Mouse (Mus musculus): ENCODE results near the gene S1pr5. TPM values are rescaled to one million over a fixed set of nuclear protein-coding genes. Genes with fewer than 3 reads are reported as not detected.

The S1pr5 gene
- polyA plus RNA-seq, 1 experiment from 2014 or later: 2.8 TPM

GRCm38 (mm10) chr9:21286753-21287152 lies 38.5 kb upstream of the S1pr5 start:
- peak overlapping the region; percentile 68 for H3K4me3 ChIP-seq (replicated peaks; ENCODE audit: low read length)
- no peak overlapping the region for H3K27ac ChIP-seq (ENCODE audit: low read length)
- H3K36me3 ChIP-seq (ENCODE audit: control insufficient read depth, insufficient read depth): peaks cover 5% of the 10 kb centered on the region
- H3K9me3 ChIP-seq (ENCODE audit: control insufficient read depth, low read length): no peaks in the 10 kb centered on the region
- H3K4me2 ChIP-seq (ENCODE audit: low read length): peak overlapping the region; percentile 75
- peaks cover 30% of the 10 kb centered on the region for H3K4me1 ChIP-seq (replicated peaks; ENCODE audit: control insufficient read depth, insufficient read depth, low read length)
- no peaks in the 10 kb centered on the region for H3K27me3 ChIP-seq (replicated peaks; ENCODE audit: control insufficient read depth, insufficient read depth, low read length)
- WGBS: 63% methylated on average over 3 of the region's 3 CpGs
- ATAC-seq: no peak
- peak overlapping the region; percentile 68; the same call in 1 of the 2 replicates for H3K9ac ChIP-seq (replicated peaks; ENCODE audit: low read depth, low read length)

GRCm38 (mm10) chr9:21283994-21284393 lies 35.8 kb upstream of the S1pr5 start:
- 86% methylated on average over 3 of the region's 3 CpGs for WGBS

GRCm38 (mm10) chr9:21283591-21283990 lies 35.3 kb upstream of the S1pr5 start:
- Histone ChIP-seq H3K9ac (replicated peaks; ENCODE audit: low read depth, low read length) (no peak overlapping the region), H3K27me3 (replicated peaks; ENCODE audit: control insufficient read depth, insufficient read depth, low read length) (no peaks in the 10 kb centered on the region), H3K4me2 (ENCODE audit: low read length) (no peak overlapping the region), H3K27ac (ENCODE audit: low read length) (no peak overlapping the region), H3K4me1 (replicated peaks; ENCODE audit: control insufficient read depth, insufficient read depth, low read length) (peaks cover 16% of the 10 kb centered on the region), H3K9me3 (ENCODE audit: control insufficient read depth, low read length) (no peaks in the 10 kb centered on the region), H3K4me3 (replicated peaks; ENCODE audit: low read length) (no peak overlapping the region), H3K36me3 (ENCODE audit: control insufficient read depth, insufficient read depth) (peaks cover 15% of the 10 kb centered on the region)
- WGBS: 89% methylated on average over 5 of the region's 5 CpGs
- ATAC-seq: no peak

More at GRCm38 (mm10) chr9:21283994-21284393, 35.8 kb upstream of the S1pr5 start:
- Histone ChIP-seq H3K36me3 (ENCODE audit: control insufficient read depth, insufficient read depth) (peaks cover 14% of the 10 kb centered on the region), H3K27ac (ENCODE audit: low read length) (no peak overlapping the region), H3K4me1 (replicated peaks; ENCODE audit: control insufficient read depth, insufficient read depth, low read length) (peaks cover 20% of the 10 kb centered on the region), H3K4me2 (ENCODE audit: low read length) (no peak overlapping the region), H3K9me3 (ENCODE audit: control insufficient read depth, low read length) (no peaks in the 10 kb centered on the region), H3K9ac (replicated peaks; ENCODE audit: low read depth, low read length) (no peak overlapping the region), H3K4me3 (replicated peaks; ENCODE audit: low read length) (no peak overlapping the region), H3K27me3 (replicated peaks; ENCODE audit: control insufficient read depth, insufficient read depth, low read length) (no peaks in the 10 kb centered on the region)
- ATAC-seq: no peak

GRCm38 (mm10) chr9:21277776-21278175 lies 29.5 kb upstream of the S1pr5 start:
- ATAC-seq: no peak
- H3K27me3 ChIP-seq (replicated peaks; ENCODE audit: control insufficient read depth, insufficient read depth, low read length): no peaks in the 10 kb centered on the region
- no peaks in the 10 kb centered on the region for H3K4me1 ChIP-seq (replicated peaks; ENCODE audit: control insufficient read depth, insufficient read depth, low read length)
- no peak overlapping the region for H3K9ac ChIP-seq (replicated peaks; ENCODE audit: low read depth, low read length)
- WGBS: 91% methylated on average over 5 of the region's 5 CpGs
- H3K4me2 ChIP-seq (ENCODE audit: low read length): no peak overlapping the region
- H3K4me3 ChIP-seq (replicated peaks; ENCODE audit: low read length): no peak overlapping the region
- no peaks in the 10 kb centered on the region for H3K9me3 ChIP-seq (ENCODE audit: control insufficient read depth, low read length)
- H3K36me3 ChIP-seq (ENCODE audit: control insufficient read depth, insufficient read depth): peaks cover 50% of the 10 kb centered on the region
- no peak overlapping the region for H3K27ac ChIP-seq (ENCODE audit: low read length)

- Histone ChIP-seq H3K9me3 (ENCODE audit: control insufficient read depth, low read length) (no peaks in the 10 kb centered on the region), H3K4me2 (ENCODE audit: low read length) (no peak overlapping the region), H3K4me1 (replicated peaks; ENCODE audit: control insufficient read depth, insufficient read depth, low read length) (no peaks in the 10 kb centered on the region), H3K27me3 (replicated peaks; ENCODE audit: control insufficient read depth, insufficient read depth, low read length) (no peaks in the 10 kb centered on the region), H3K9ac (replicated peaks; ENCODE audit: low read depth, low read length) (no peak overlapping the region), H3K36me3 (ENCODE audit: control insufficient read depth, insufficient read depth) (peaks cover 53% of the 10 kb centered on the region), H3K4me3 (replicated peaks; ENCODE audit: low read length) (no peak overlapping the region), H3K27ac (ENCODE audit: low read length) (no peak overlapping the region)
- no peak for ATAC-seq
- 89% methylated on average over 8 of the region's 8 CpGs for WGBS
Measured at GRCm38 (mm10) chr9:21276307-21276706, 28.1 kb upstream of the S1pr5 start.

- WGBS: 95% methylated on average over 12 of the region's 12 CpGs
- no peaks in the 10 kb centered on the region for H3K4me1 ChIP-seq (replicated peaks; ENCODE audit: control insufficient read depth, insufficient read depth, low read length)
- H3K4me3 ChIP-seq (replicated peaks; ENCODE audit: low read length): no peak overlapping the region
- ATAC-seq: no peak; the same call in 1 of the 2 replicates
- no peak overlapping the region for H3K4me2 ChIP-seq (ENCODE audit: low read length)
- no peak overlapping the region for H3K27ac ChIP-seq (ENCODE audit: low read length)
- no peak overlapping the region for H3K9ac ChIP-seq (replicated peaks; ENCODE audit: low read depth, low read length)
- peaks cover 48% of the 10 kb centered on the region for H3K36me3 ChIP-seq (ENCODE audit: control insufficient read depth, insufficient read depth)
- H3K27me3 ChIP-seq (replicated peaks; ENCODE audit: control insufficient read depth, insufficient read depth, low read length): no peaks in the 10 kb centered on the region
- no peaks in the 10 kb centered on the region for H3K9me3 ChIP-seq (ENCODE audit: control insufficient read depth, low read length)
Measured at GRCm38 (mm10) chr9:21275727-21276126, 27.5 kb upstream of the S1pr5 start.

GRCm38 (mm10) chr9:21275013-21275710 lies 26.9 kb upstream of the S1pr5 start:
- no peak for ATAC-seq
- Histone ChIP-seq H3K4me2 (ENCODE audit: low read length) (no peak overlapping the region), H3K36me3 (ENCODE audit: control insufficient read depth, insufficient read depth) (peaks cover 47% of the 10 kb centered on the region), H3K27me3 (replicated peaks; ENCODE audit: control insufficient read depth, insufficient read depth, low read length) (no peaks in the 10 kb centered on the region), H3K4me1 (replicated peaks; ENCODE audit: control insufficient read depth, insufficient read depth, low read length) (no peaks in the 10 kb centered on the region), H3K4me3 (replicated peaks; ENCODE audit: low read length) (no peak overlapping the region), H3K9ac (replicated peaks; ENCODE audit: low read depth, low read length) (no peak overlapping the region), H3K27ac (ENCODE audit: low read length) (no peak overlapping the region), H3K9me3 (ENCODE audit: control insufficient read depth, low read length) (no peaks in the 10 kb centered on the region)
- 84% methylated on average over 7 of the region's 7 CpGs for WGBS

GRCm38 (mm10) chr9:21274336-21274735 lies 26.1 kb upstream of the S1pr5 start:
- WGBS: 92% methylated on average over 3 of the region's 3 CpGs

GRCm38 (mm10) chr9:21273520-21274228 lies 25.4 kb upstream of the S1pr5 start:
- no peak for ATAC-seq
- H3K27ac ChIP-seq (ENCODE audit: low read length): no peak overlapping the region
- H3K27me3 ChIP-seq (replicated peaks; ENCODE audit: control insufficient read depth, insufficient read depth, low read length): no peaks in the 10 kb centered on the region
- peaks cover 48% of the 10 kb centered on the region for H3K36me3 ChIP-seq (ENCODE audit: control insufficient read depth, insufficient read depth)
- no peaks in the 10 kb centered on the region for H3K4me1 ChIP-seq (replicated peaks; ENCODE audit: control insufficient read depth, insufficient read depth, low read length)
- WGBS: 88% methylated on average over 7 of the region's 7 CpGs
- H3K9me3 ChIP-seq (ENCODE audit: control insufficient read depth, low read length): no peaks in the 10 kb centered on the region
- H3K4me3 ChIP-seq (replicated peaks; ENCODE audit: low read length): no peak overlapping the region
- H3K4me2 ChIP-seq (ENCODE audit: low read length): no peak overlapping the region
- H3K9ac ChIP-seq (replicated peaks; ENCODE audit: low read depth, low read length): no peak overlapping the region

More at GRCm38 (mm10) chr9:21274336-21274735, 26.1 kb upstream of the S1pr5 start:
- no peak overlapping the region for H3K4me3 ChIP-seq (replicated peaks; ENCODE audit: low read length)
- no peak for ATAC-seq
- peaks cover 47% of the 10 kb centered on the region for H3K36me3 ChIP-seq (ENCODE audit: control insufficient read depth, insufficient read depth)
- no peak overlapping the region for H3K27ac ChIP-seq (ENCODE audit: low read length)
- no peaks in the 10 kb centered on the region for H3K4me1 ChIP-seq (replicated peaks; ENCODE audit: control insufficient read depth, insufficient read depth, low read length)
- H3K4me2 ChIP-seq (ENCODE audit: low read length): no peak overlapping the region
- no peak overlapping the region for H3K9ac ChIP-seq (replicated peaks; ENCODE audit: low read depth, low read length)
- no peaks in the 10 kb centered on the region for H3K9me3 ChIP-seq (ENCODE audit: control insufficient read depth, low read length)
- no peaks in the 10 kb centered on the region for H3K27me3 ChIP-seq (replicated peaks; ENCODE audit: control insufficient read depth, insufficient read depth, low read length)

All from forebrain, embryonic 16.5 days (tissue).